Mouse (Mus musculus): ENCODE measurements around the gene Zfp574. TPM values are rescaled to one million over a fixed set of nuclear protein-coding genes. Genes with fewer than 3 reads are reported as not detected.

Zfp574 gene
- total RNA-seq, 2 experiments from 2014 or later: 18.3 to 18.5 TPM

- DNase-seq: no peak
These were observed 40.0 kb downstream of the Zfp574 start for GRCm38 (mm10) chr7:25112178-25112955.

GRCm38 (mm10) chr7:25112956-25113603, 40.7 kb downstream of the Zfp574 start:
- DNase-seq: no peak

GRCm38 (mm10) chr7:25120061-25120834, 47.9 kb downstream of the Zfp574 start:
- DNase-seq: peak; percentile 17

- no peak for DNase-seq
These were observed 48.9 kb downstream of the Zfp574 start for GRCm38 (mm10) chr7:25121240-25121786.

GRCm38 (mm10) chr7:25125716-25126281, 53.4 kb downstream of the Zfp574 start:
- DNase-seq: no peak

GRCm38 (mm10) chr7:25127971-25128370, 55.6 kb downstream of the Zfp574 start:
- no peak for DNase-seq

GRCm38 (mm10) chr7:25129390-25129979, 57.1 kb downstream of the Zfp574 start:
- DNase-seq: no peak

GRCm38 (mm10) chr7:25130565-25130964, 58.2 kb downstream of the Zfp574 start:
- no peak for DNase-seq

- DNase-seq: no peak
These were observed 58.9 kb downstream of the Zfp574 start for GRCm38 (mm10) chr7:25131247-25131646.

- no peak for DNase-seq
These were observed 60.1 kb downstream of the Zfp574 start for GRCm38 (mm10) chr7:25132318-25132960.

Small RNA genes lying within 50 kb of the gene (microRNA-seq; reads per million reads assigned to microRNA genes)
- not detected for gene Mir6537

Other genes with a start within 250 kb of the Zfp574 start
- gene Gm9844, start 210.4 kb upstream of the Zfp574 start, total RNA-seq (2021): 1 to 10 TPM in 1 of 2 experiments, not detected in 1; 2.6 TPM
- gene Lypd4, start 202.6 kb upstream of the Zfp574 start, total RNA-seq (2021): not detected
- not detected for gene Dmrtc2, start 202.5 kb upstream of the Zfp574 start, total RNA-seq (2021)
- gene Rps19, start 188.2 kb upstream of the Zfp574 start, total RNA-seq (2021): 1,000 to 10,000 TPM; 1,109 to 1,195 TPM
- gene Cd79a, start 175.2 kb upstream of the Zfp574 start, total RNA-seq (2021): 1 to 10 TPM; 9.6 to 9.8 TPM
- gene Arhgef1, start 169.7 kb upstream of the Zfp574 start, total RNA-seq (2021): 100 to 1,000 TPM in 1 of 2 experiments, 10 to 100 TPM in 1; 93.0 to 137 TPM
- gene Gm4881, start 128.1 kb upstream of the Zfp574 start, total RNA-seq (2021): not detected
- 100 to 1,000 TPM; 222 to 234 TPM for gene Rabac1, start 99.8 kb upstream of the Zfp574 start, total RNA-seq (2021)
- gene Atp1a3, start 66.6 kb upstream of the Zfp574 start, total RNA-seq (2021): 10 to 100 TPM; 26.2 to 42.2 TPM
- gene Grik5, start 221 bp upstream of the Zfp574 start, total RNA-seq (2021): 10 to 100 TPM; 16.1 to 25.3 TPM
- gene Pou2f2, start 107.2 kb downstream of the Zfp574 start, total RNA-seq (2021): 1 to 10 TPM; 2.3 to 3.6 TPM
- gene Dedd2, start 148.0 kb downstream of the Zfp574 start, total RNA-seq (2021): 10 to 100 TPM; 14.8 to 16.9 TPM
- 10 to 100 TPM in 1 of 2 experiments, 1 to 10 TPM in 1; 9.2 to 11.8 TPM for gene Zfp526, start 148.9 kb downstream of the Zfp574 start, total RNA-seq (2021)
- 10 to 100 TPM; 92.5 to 96.7 TPM for gene Gsk3a, start 165.3 kb downstream of the Zfp574 start, total RNA-seq (2021)
- 10 to 100 TPM; 33.0 to 42.3 TPM for gene Erf, start 178.2 kb downstream of the Zfp574 start, total RNA-seq (2021)
- 100 to 1,000 TPM in 1 of 2 experiments, 10 to 100 TPM in 1; 92.7 to 116 TPM for gene Cic, start 195.1 kb downstream of the Zfp574 start, total RNA-seq (2021)
- 10 to 100 TPM; 38.1 to 39.7 TPM for gene Pafah1b3, start 225.4 kb downstream of the Zfp574 start, total RNA-seq (2021)
- not detected for gene Prr19, start 228.8 kb downstream of the Zfp574 start, total RNA-seq (2021)
- 1 to 10 TPM; 1.1 to 2.2 TPM for gene Tmem145, start 233.5 kb downstream of the Zfp574 start, total RNA-seq (2021)
- 10 to 100 TPM; 31.1 to 41.0 TPM for gene Megf8, start 244.6 kb downstream of the Zfp574 start, total RNA-seq (2021)